ENCODE assay signal across 8 mouse cellular contexts in genomic region chr1:171247453-171247841, GRCm38 (mm10). TPM values are rescaled to one million over a fixed set of nuclear protein-coding genes. Genes with fewer than 3 reads are reported as not detected.
DNase-seq lines count a peak whose midpoint lies in the region; ATAC-seq and TF ChIP-seq lines count a peak whose summit lies in the region.

No protein-coding gene starts in this region.

- H3K27me3 ChIP-seq in thymus, adult 2 months (ENCODE audit: control insufficient read depth, insufficient read depth, low read length) = no peaks in the 10 kb centered on the region
- H3K27me3 ChIP-seq in liver, embryonic 11.5 days (replicated peaks; ENCODE audit: control insufficient read depth, insufficient read depth, low read length) = peaks cover 8% of the 10 kb centered on the region
- no peaks in the 10 kb centered on the region for H3K27me3 ChIP-seq in stomach, embryonic 16.5 days (ENCODE audit: control insufficient read depth, insufficient read depth, low read length)

- DNase-seq in cerebellum, adult 11 months = no peak
- DNase-seq in thymus, adult 2 months = no peak
- DNase-seq in thymus, postnatal 14 days = no peak
- DNase-seq in liver, embryonic 11.5 days (ENCODE audit: low spot score) = no peak
- DNase-seq in urinary bladder, adult 18-20 months (ENCODE audit: low spot score in 2 of 2) = no peak
- DNase-seq in ovary, adult 18-20 months (ENCODE audit: low spot score) = no peak

- no peak for TF ChIP-seq POLR2A in thymus, adult 2 months (IDR thresholded peaks at IDR 0.05; ENCODE audit: control insufficient read depth, extremely low read depth, insufficient read depth, low read length, poor library complexity)

- H3K9ac ChIP-seq in liver, embryonic 11.5 days (ENCODE audit: low read depth, low read length) = peak overlapping the region; percentile 92
- peak overlapping the region; percentile 70 for H3K9ac ChIP-seq in stomach, embryonic 16.5 days (ENCODE audit: low read length)

- peaks cover 9% of the 10 kb centered on the region for H3K4me1 ChIP-seq in thymus, adult 2 months (replicated peaks; ENCODE audit: control insufficient read depth, insufficient read depth, low read length)
- H3K4me1 ChIP-seq in liver, embryonic 11.5 days (replicated peaks; ENCODE audit: control insufficient read depth, insufficient read depth, low read length) = peaks cover 34% of the 10 kb centered on the region
- peaks cover 39% of the 10 kb centered on the region for H3K4me1 ChIP-seq in stomach, embryonic 16.5 days (ENCODE audit: control insufficient read depth, insufficient read depth, low read length)

- peaks cover 13% of the 10 kb centered on the region for H3K36me3 ChIP-seq in thymus, adult 2 months (ENCODE audit: control insufficient read depth, insufficient read depth, low read length)
- peaks cover 13% of the 10 kb centered on the region; the same call in 1 of the 2 replicates for H3K36me3 ChIP-seq in liver, embryonic 11.5 days (ENCODE audit: control insufficient read depth, insufficient read depth, low read length)
- 0 out of 2 replicates have a peak, but pooled peaks cover 10% of the 10 kb centered on the region for H3K36me3 ChIP-seq in stomach, embryonic 16.5 days (ENCODE audit: control insufficient read depth, insufficient read depth, low read length)

- H3K27ac ChIP-seq in thymus, adult 2 months (ENCODE audit: control insufficient read depth, insufficient read depth, low read length) = peak overlapping the region; percentile 31; the same call in 1 of the 2 replicates
- peak overlapping the region; percentile 78 for H3K27ac ChIP-seq in liver, embryonic 11.5 days (ENCODE audit: low read depth, low read length)
- peak overlapping the region; percentile 97 for H3K27ac ChIP-seq in stomach, embryonic 16.5 days (ENCODE audit: low read length)

- TF ChIP-seq CTCF in thymus, adult 2 months (IDR thresholded peaks at IDR 0.05; ENCODE audit: borderline replicate concordance, control insufficient read depth, extremely low read depth, insufficient read depth, low read length, poor library complexity) = no peak

- peak overlapping the region; percentile 51 for H3K4me3 ChIP-seq in thymus, adult 2 months (ENCODE audit: control insufficient read depth, insufficient read depth, low read length)
- peak overlapping the region; percentile 86 for H3K4me3 ChIP-seq in liver, embryonic 11.5 days (ENCODE audit: low read depth, low read length)
- H3K4me3 ChIP-seq in stomach, embryonic 16.5 days (replicated peaks; ENCODE audit: low read length) = peak overlapping the region; percentile 50

- H3K9me3 ChIP-seq in liver, embryonic 11.5 days (ENCODE audit: control insufficient read depth, low read length) = no peaks in the 10 kb centered on the region
- no peaks in the 10 kb centered on the region for H3K9me3 ChIP-seq in stomach, embryonic 16.5 days (replicated peaks; ENCODE audit: control insufficient read depth, low read length)

- WGBS in thymus, adult 2 months = 20% methylated on average over 13 of the region's 13 CpGs
- WGBS in liver, embryonic 11.5 days = 5% methylated on average over 13 of the region's 13 CpGs
- 8% methylated on average over 13 of the region's 13 CpGs for WGBS in stomach, embryonic 16.5 days

- ATAC-seq in cerebellum, adult (ENCODE audit: insufficient number of reproducible peaks, low FRiP score, low TSS enrichment) = 0 out of 2 replicates have a peak, but pooled peaks have one; percentile 1
- peak; percentile 29 for ATAC-seq in liver, embryonic 11.5 days (replicated peaks; ENCODE audit: low FRiP score)
- 0 out of 2 replicates have a peak, but pooled peaks have one; percentile 0 for ATAC-seq in stomach, embryonic 16.5 days (ENCODE audit: insufficient read depth, low FRiP score)

- H3K4me2 ChIP-seq in liver, embryonic 11.5 days = peak overlapping the region; percentile 92
- peak overlapping the region; percentile 59 for H3K4me2 ChIP-seq in stomach, embryonic 16.5 days (ENCODE audit: low read depth, low read length)

RNA-seq across cellular contexts. Expression of gene Adamts4, which starts 2.8 kb away (rescaled TPM):
- 0.73 and 0.90 TPM in 2 replicates for polyA plus RNA-seq in thymus, adult 2 months (2012; rRNA removed)
- 1.6 and 2.0 TPM in 2 replicates for polyA plus RNA-seq in liver, embryonic 11.5 days (2014; fragmentation: Nextera tagmentation; extraction: Ambion mirVana)
- polyA plus RNA-seq in stomach, embryonic 16.5 days (2015; fragmentation: Nextera tagmentation; extraction: Ambion mirVana) = 11.0 and 12.8 TPM in 2 replicates

RNA-seq across cellular contexts. Expression of gene Ndufs2, which starts 3.7 kb away (rescaled TPM):
- 131 and 154 TPM in 2 replicates for polyA plus RNA-seq in thymus, adult 2 months (2012; rRNA removed)
- 256 and 262 TPM in 2 replicates for polyA plus RNA-seq in liver, embryonic 11.5 days (2014; fragmentation: Nextera tagmentation; extraction: Ambion mirVana)
- polyA plus RNA-seq in stomach, embryonic 16.5 days (2015; fragmentation: Nextera tagmentation; extraction: Ambion mirVana) = 259 and 260 TPM in 2 replicates

RNA-seq across cellular contexts. Expression of gene Fcer1g, which starts 13.3 kb away (rescaled TPM):
- 127 and 138 TPM in 2 replicates for polyA plus RNA-seq in thymus, adult 2 months (2012; rRNA removed)
- 70.9 and 83.6 TPM in 2 replicates for polyA plus RNA-seq in liver, embryonic 11.5 days (2014; fragmentation: Nextera tagmentation; extraction: Ambion mirVana)
- 68.0 and 77.1 TPM in 2 replicates for polyA plus RNA-seq in stomach, embryonic 16.5 days (2015; fragmentation: Nextera tagmentation; extraction: Ambion mirVana)

RNA-seq across cellular contexts. Expression of gene Apoa2, which starts 22.6 kb away (rescaled TPM):
- 1.8 and 49.4 TPM in 2 replicates for polyA plus RNA-seq in thymus, adult 2 months (2012; rRNA removed)
- 2,189 and 2,339 TPM in 2 replicates for polyA plus RNA-seq in liver, embryonic 11.5 days (2014; fragmentation: Nextera tagmentation; extraction: Ambion mirVana)
- 257 and 347 TPM in 2 replicates for polyA plus RNA-seq in stomach, embryonic 16.5 days (2015; fragmentation: Nextera tagmentation; extraction: Ambion mirVana)

RNA-seq across cellular contexts. Expression of gene B4galt3, which starts 22.7 kb away (rescaled TPM):
- 97.0 and 98.9 TPM in 2 replicates for polyA plus RNA-seq in thymus, adult 2 months (2012; rRNA removed)
- 49.0 and 50.6 TPM in 2 replicates for polyA plus RNA-seq in liver, embryonic 11.5 days (2014; fragmentation: Nextera tagmentation; extraction: Ambion mirVana)
- polyA plus RNA-seq in stomach, embryonic 16.5 days (2015; fragmentation: Nextera tagmentation; extraction: Ambion mirVana) = 70.6 and 71.5 TPM in 2 replicates

Comparison
In these comparisons a context has a peak if more than half of its experiments do, and no peak if none do; other contexts are left out.
1. H3K27ac ChIP-seq: peak in every context shown above with its lines; median percentile 97 in stomach, embryonic 16.5 days; 78 in liver, embryonic 11.5 days; 31 in thymus, adult 2 months.